Mouse (Mus musculus) spleen, postnatal 4 days (tissue): Measurements from ENCODE around the gene Nomo1.
A peak's percentile ranks its signal among the peaks of the same experiment; 100 is the strongest.

Experiments used
- DNase-seq, 2 experiments: peaks; one replicate each; pipeline ENCODE4 v3.0.0; 2022; ENCODE audit warnings: low spot score in 2 of 2

Nomo1 gene

DNA sequence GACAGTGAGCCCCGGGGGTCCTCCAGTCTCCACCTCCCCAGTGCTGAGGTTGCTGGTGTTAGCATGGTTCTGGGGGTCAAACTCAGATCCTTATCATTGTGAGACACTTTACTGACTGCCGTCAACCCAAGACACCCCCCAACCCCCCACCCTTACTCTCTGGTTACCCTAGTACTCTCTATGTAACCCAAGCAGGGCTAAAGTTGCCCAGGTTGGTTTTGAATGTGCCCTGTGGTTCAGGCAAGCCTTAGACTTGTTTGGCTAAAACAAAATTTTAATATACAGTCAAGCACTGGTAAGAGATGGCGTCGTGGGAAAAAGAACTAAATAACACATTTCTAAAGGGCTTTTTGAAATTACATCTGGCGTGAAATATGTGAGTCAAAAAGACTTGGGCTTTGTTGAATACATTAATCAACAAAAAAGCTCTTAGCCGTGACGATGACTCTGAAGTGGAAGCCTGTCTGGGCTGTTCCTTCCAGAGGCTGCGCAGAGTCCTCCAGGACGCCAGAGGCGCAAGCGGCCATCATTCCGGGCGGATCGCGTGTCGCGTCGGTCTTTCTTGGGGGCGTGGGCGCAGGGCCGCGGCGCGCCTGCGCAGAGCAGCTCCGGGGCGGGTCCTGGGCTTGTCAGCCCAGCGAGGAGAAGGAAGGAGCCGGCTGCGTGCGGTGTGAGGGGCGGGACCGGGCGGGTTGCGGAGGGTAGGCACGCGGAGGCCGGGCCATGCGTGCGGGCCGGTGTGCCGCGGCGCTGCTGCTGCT is at the start of gene Nomo1:
Gene Nomo1 (plus strand): TSS at position 590 of the 761 bp plus-strand sequence.
- DNase-seq = peak; percentile 98 to 100

DNA sequence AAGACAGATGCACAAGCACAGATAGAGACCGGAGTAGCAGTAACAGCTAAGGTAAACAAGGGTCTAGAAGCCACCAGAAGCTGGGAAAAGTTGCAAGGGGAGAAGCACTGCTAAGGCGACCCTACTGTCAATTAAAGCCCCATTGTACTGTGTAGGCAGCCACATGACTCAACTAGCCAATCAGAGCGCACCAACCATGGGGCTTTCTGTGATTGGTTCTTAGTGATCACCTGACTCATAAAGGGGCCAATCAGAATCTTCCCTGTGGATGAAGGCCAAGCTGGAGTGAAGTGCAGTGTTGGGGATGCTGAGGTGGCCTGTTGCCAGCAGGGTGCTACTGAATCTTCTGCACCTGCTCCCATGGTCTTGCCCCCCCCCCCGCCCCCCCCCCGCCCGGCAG is 46.6 kb upstream of the Nomo1 start:
- DNase-seq = no peak

DNA sequence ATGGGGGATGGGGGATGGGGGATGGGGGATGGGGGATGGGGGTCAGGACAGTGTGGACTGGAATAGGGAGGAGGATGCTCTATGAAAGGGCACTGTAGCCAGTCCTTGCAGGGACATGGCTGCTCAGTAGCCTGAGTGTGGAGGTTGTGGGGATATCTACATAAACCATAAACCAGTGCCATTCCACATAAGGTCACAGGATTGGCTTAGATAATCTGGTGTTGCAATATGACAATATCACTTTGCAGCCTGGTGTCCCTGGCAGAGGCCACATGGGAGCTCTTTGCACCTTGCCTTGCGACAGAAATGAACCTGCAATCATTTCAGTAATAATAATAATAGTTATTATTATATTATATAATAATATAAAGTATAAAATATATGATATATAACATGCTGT is 45.2 kb upstream of the Nomo1 start:
- DNase-seq = no peak

DNA sequence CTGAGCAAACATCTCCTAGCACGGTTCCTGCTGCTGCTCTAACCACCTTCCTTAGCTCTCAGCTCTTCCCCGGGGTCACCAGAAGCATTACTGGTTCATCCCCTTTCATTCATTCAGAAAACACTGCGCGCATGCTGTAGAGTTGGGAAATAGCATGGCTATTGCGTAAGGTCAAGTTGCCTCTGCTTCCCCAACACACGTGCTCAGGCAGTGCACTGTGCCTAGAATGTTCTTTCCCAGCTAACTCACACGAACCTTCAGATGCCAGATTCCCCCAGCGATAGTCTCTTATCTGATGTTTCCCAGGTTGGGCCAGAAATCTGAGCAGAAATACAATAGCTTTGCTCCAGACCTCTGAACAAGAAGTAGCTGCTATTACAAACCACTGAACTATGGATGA is 41.0 kb upstream of the Nomo1 start:
- DNase-seq = no peak

DNA sequence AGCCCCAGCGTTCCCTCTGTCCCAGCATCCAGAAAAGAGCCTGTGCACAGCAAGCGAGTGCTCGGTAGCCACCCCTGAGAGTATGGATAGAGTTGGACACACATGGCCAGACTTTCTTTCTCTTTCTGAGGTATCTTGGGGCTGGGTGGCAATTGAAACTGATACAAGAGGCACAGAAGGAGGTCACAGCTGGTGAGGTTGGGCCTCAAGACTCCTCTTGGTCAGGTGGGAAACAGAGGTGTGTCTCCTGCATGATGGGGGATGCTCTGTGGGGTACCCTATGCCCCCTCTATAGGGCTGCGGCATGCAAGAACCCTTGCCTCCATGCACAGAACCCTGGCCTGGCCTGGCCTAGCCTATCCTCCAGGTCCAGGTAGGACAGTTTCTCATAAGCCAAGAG is 32.9 kb upstream of the Nomo1 start:
- DNase-seq = no peak

DNA sequence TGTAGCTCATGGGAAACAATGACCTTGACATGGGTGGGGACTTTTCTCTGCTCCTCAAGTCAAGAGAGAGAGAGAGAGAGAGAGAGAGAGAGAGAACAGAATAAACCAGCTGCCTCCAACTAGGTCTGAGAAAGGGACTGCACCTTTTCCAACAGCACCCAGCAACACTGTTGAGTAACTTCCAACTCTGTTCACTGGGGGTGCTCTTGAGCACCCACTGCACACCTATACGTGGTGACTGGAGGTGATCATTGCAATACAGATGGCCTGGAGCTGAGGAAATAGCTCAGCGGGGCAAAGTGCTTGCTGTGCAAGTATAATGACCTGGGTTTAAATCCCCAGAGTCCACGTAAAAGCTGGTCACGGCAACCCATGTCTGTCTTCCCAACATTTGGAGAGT is 30.8 kb upstream of the Nomo1 start:
- no peak for DNase-seq

- peak in 1 of 2 experiments; percentile 26 for DNase-seq
Observed at GRCm38 (mm10) chr7:46009578-46009977, 23.9 kb upstream of the Nomo1 start.

- no peak for DNase-seq
Observed at GRCm38 (mm10) chr7:46012121-46012520, 21.4 kb upstream of the Nomo1 start.

GRCm38 (mm10) chr7:46013266-46014010 is 20.1 kb upstream of the Nomo1 start:
- DNase-seq = no peak

DNA sequence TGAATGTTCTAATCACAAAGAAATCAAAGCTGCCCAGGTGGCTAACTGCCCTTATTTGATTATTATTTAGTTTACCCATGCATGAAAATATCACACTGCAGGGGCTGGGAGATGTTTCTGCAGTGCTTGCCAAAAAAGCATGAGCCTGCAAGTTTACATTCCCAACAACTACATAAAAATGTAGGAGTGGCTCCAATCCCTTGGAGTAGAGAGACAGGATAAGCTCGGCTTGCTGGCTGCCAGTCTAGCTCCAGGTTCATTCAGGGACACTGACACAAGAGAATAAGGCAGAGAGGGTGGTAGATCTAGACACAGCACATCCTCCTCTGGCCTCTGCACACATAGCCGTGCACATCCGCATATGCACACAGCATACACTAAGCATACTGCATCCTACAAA is 13.9 kb upstream of the Nomo1 start:
- no peak for DNase-seq

DNA sequence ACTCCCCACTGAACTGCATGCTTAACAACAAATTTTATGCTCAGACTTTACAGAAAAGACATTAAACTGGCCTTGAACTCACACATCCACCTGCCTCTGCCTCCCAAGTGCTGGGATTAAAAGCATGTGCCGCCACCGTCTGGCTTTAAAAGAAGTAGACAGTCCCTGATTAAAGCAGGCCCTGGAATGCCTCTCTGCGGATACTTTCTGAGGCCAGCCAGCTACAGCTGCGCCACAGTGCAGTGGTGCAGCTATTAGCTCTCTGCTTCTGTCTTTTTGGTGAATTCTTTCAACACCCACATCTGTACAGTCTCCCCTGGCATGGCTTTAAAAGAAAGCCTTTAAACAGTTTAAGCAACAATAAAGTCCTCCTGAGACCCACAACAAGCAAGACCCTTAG is 11.5 kb upstream of the Nomo1 start:
- no peak for DNase-seq

GRCm38 (mm10) chr7:46025436-46025835 is 8.1 kb upstream of the Nomo1 start:
- no peak for DNase-seq

GRCm38 (mm10) chr7:46028681-46029080 is 4.8 kb upstream of the Nomo1 start:
- DNase-seq = no peak

DNA sequence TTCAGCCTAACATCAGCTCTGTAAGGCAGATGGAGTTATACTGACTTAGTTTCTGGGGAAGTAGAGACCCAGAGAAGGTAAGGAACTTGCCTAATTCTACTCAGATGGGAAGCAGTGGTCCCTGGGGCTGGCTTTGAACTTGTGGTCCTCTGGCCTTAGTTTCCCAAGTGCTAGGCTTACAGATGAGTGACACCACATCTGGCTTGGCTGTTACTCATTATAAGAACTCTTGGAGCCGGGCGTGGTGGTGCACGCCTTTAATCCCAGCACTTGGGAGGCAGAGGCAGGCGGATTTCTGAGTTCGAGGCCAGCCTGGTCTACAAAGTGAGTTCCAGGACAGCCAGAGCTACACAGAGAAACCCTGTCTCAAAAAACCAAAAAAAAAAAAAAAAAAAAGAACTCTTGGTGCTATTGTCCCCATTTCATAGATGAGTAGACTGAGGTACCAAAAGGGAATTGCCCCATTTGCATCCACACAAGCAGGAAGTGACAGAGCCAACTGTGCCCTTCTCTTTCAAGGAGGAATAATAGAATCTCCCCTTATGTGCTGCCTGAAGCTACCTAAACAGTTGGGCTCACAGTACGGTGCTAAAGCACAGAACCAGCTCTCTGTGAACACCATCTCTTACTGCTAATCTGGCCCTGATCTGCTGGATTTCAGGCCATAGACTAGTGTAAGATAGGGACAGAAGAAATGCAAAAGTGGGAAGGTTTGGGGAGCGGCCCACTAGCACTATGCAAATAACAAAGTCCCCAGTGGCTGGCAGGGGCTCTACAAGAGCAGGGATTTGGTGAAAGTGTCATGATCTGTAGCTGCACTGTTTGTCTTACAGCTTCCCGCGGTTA is 4.0 kb upstream of the Nomo1 start:
- no peak for DNase-seq

DNA sequence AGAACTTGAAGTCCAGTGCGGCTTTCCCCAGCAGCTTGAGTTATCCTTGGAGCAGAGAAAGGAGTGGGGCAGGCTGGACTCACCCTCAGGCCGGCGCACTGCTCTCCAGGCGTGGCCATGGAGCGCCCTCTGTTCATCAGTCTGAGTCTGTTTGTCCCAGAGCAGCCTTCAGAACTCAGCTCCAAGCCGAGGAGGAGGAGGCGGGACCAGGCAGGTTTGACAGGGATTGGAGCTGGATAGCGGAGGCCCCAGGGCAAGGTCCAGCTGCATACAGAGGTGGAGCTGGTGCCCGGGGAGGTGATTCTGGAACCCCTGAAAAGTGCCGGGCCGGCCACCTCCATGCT is 3.4 kb upstream of the Nomo1 start, which contains the start of gene Abcc6:
Gene Abcc6 (minus strand): TSS at position 158 of the 344 bp plus-strand sequence.
- DNase-seq = no peak

DNA sequence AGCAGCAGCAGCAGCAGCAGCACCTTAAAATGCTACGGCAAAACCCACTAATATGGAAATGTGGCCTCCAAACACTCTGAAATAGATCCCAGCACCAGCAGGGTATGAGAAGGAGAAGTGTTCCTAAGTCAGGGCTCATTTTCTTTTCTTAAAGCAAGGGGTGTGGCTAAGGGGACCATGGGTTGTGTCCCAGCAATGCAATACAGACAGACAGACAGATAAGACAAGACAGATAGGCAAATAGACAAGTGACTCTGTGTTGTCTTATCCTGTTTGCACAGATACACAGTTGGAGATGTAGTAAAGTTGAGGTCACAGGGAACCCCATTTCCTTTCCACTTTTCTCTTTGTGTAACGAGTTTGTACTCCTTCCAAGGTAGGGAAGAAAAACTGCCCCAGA is 2.4 kb upstream of the Nomo1 start:
- DNase-seq = no peak

DNA sequence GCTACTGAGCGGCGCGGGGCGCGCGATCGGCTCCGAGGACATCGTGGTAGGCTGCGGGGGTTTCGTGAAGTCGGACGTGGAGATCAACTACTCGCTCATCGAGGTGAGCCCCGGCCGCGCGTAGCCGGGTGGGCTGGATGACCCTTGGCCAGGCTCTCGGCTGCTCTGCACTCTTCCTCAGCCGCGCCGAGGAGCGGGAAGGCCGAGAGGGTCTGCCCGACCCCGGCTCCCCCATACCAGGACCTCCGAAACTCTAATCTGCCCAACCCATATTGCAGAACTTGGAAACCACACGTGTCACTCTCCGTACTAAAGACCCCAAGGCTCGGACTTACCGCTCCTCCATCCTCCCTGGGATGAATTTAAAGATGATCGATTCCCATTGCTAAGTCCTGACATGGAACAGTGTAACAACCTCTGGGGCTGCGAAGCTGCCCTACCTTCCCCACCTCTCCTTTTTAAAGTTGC is 406 bp downstream of the Nomo1 start:
- DNase-seq = no peak

DNA sequence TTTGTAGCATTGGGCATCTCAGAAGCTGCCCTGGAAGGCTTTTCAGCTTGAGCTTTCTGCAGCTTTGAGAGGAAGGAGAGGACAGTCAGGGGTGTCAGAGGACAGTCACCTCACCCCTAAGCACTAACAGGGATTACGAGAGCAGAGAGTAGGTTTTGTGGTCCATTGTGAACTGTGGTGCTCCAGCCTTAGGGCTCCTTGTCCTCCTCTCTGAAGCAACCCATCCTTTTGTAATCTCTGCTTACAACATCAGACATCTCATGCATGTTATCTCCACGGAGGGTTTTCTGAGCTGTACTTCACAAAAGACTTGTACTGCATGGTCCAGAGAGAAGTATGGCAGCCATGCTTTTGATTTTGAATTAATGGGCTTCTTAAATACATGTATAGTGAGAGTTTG is 1.5 kb downstream of the Nomo1 start:
- DNase-seq = no peak

GRCm38 (mm10) chr7:46035468-46035867 is 2.0 kb downstream of the Nomo1 start:
- no peak for DNase-seq

- no peak for DNase-seq
Observed at GRCm38 (mm10) chr7:46037433-46037832, 3.9 kb downstream of the Nomo1 start.

GRCm38 (mm10) chr7:46039873-46040272 is 6.4 kb downstream of the Nomo1 start:
- no peak for DNase-seq

GRCm38 (mm10) chr7:46044106-46044505 is 10.6 kb downstream of the Nomo1 start:
- DNase-seq = no peak
